Mouse (Mus musculus) megakaryocyte, embryonic 14.5 days (primary cell): ENCODE data around the gene Bri3.

Source experiments
- FLI1 ChIP-seq: IDR thresholded peaks from 2 replicates; pipeline ENCODE4 v1.6.1; 2012; ENCODE audit warnings: low read length, inconsistent platforms, mixed read lengths
- GATA1 ChIP-seq: IDR thresholded peaks from 3 replicates; pipeline ENCODE4 v1.6.1; 2012; ENCODE audit warnings: mixed read lengths, low read length, inconsistent platforms, borderline replicate concordance

DNA sequence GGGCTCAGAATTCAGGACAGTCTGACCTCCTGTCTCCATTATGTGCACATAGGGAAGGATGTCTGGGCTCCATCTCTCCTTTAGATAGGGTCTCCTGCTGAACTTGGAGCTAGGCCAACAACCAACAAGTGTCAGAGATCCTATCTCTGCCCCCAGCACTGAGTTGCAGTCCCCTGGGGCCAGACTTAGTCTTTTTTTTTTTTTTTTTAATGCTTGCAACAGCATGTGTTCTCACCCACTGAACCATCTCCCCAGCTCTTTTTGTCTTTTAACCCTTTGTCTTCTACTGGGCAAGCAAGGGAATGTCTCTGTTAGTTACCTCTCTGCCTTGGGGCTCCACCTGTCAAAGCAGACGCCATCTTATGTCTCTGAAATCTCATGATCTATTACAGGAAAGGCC lies 5.3 kb upstream of the Bri3 start:
- TF ChIP-seq FLI1 (no peak), GATA1 (no peak)
